Mouse (Mus musculus) heart, adult 2 months (tissue): ENCODE results near the gene Col25a1.

Source experiments
- CTCF ChIP-seq: fragments of 200-600 bp; IDR thresholded peaks from 2 replicates; pipeline ENCODE4 v1.8.1; 2022; ENCODE audit warnings: antibody characterized with exemption, mild to moderate bottlenecking, moderate library complexity
- POLR2A ChIP-seq: fragments of 200-500 bp; IDR thresholded peaks from 2 replicates; pipeline ENCODE4 v1.6.1; 2011; ENCODE audit warnings: mild to moderate bottlenecking, low read depth, low read length, control low read depth; ENCODE audit not compliant: insufficient read depth

GRCm38 (mm10) chr3:130145874-130146273, 14.6 kb downstream of the Col25a1 start:
- TF ChIP-seq CTCF = no peak
- no peak for TF ChIP-seq POLR2A
